Mouse (Mus musculus): ENCODE data around the gene Batf. TPM values are rescaled to one million over a fixed set of nuclear protein-coding genes. Genes with fewer than 3 reads are reported as not detected.
A peak's percentile ranks its signal among the peaks of the same experiment; 100 is the strongest.

Batf gene
- polyA plus RNA-seq, 1 experiment from 2014 or later = 1.5 TPM

DNA sequence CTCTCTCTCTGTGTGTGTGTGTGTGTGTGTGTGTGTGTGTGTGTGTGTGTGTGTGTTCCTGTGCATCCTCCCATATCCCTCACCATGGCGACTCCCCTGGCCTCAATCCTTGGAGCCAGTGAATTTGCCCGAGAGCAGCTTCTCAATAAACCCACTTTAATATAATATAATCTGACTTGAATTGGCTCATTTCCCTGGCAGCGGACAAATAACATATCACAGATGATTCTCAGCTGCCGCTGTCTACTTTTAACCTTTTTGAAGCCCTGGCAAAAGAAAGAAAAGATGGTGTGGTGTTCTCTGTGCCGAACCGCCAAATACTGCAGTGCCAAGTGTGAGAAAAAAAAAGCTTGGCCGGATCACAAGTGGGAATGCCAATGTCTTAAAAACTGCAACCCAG, 41.7 kb downstream of the Batf start:
- Histone ChIP-seq H3K9me3 (ENCODE audit: control insufficient read depth, low read length) (no peaks in the 10 kb centered on the region), H3K36me3 (ENCODE audit: control insufficient read depth, insufficient read depth, low read length) (no peaks in the 10 kb centered on the region), H3K9ac (ENCODE audit: low read length) (no peak overlapping the region), H3K27ac (ENCODE audit: low read depth, low read length) (no peak overlapping the region), H3K4me1 (ENCODE audit: control insufficient read depth, insufficient read depth, low read length) (no peaks in the 10 kb centered on the region), H3K27me3 (ENCODE audit: control insufficient read depth, insufficient read depth, low read length) (no peaks in the 10 kb centered on the region), H3K4me3 (ENCODE audit: low read depth, low read length) (no peak overlapping the region), H3K4me2 (ENCODE audit: low read depth) (no peak overlapping the region)
- WGBS = 87% methylated on average over 7 of the region's 7 CpGs
- DNase-seq (ENCODE audit: low spot score) (no peak), ATAC-seq (ENCODE audit: insufficient read depth, low FRiP score, low TSS enrichment) (no peak)

DNA sequence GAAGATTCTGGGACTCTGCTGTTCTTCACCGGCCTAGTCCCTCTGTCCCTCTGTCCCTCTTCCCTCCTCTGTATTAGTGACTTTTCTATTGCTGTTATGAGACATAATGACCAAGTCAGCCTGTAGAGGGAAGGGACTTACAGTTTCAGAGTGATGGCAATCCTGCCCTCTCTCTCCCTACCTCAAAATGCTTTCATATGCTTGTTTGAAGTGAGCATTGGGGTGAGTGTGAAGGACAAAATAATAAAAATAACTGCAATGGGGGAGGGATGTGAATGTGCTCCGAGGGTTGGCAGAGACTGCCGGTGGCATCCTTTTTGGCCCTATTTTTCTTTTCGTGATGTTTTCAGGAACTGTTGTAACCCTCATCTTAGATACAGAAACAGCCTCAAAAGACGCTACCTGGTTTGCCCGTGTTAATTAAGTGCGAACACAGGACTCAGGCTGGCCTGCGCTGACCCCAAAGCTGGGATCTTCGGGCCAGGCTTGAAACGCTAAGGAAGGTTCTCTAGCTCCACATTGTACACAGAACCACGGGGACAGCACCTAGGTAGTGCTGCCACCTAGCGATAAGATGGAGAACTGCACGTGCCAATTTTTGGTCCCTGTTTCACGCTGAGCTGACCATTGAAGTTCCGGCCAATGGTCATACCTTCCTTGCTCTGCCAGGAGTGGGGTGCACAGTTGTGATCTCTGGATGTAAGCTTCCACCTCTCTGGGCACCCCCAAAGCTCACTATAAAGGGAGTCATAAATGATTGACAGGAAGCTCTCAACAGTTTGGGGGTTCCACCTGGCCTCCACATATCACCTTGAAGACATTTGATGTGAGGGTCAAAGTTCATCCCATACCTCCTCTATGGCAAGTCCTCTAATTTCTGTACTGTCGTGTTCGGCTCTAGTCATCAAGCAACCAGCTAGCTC, 42.8 kb downstream of the Batf start:
- Histone ChIP-seq H3K4me3 (ENCODE audit: low read depth, low read length) (no peak overlapping the region), H3K27ac (ENCODE audit: low read depth, low read length) (no peak overlapping the region), H3K9ac (ENCODE audit: low read length) (no peak overlapping the region), H3K9me3 (ENCODE audit: control insufficient read depth, low read length) (no peaks in the 10 kb centered on the region), H3K36me3 (ENCODE audit: control insufficient read depth, insufficient read depth, low read length) (no peaks in the 10 kb centered on the region), H3K27me3 (ENCODE audit: control insufficient read depth, insufficient read depth, low read length) (no peaks in the 10 kb centered on the region), H3K4me1 (ENCODE audit: control insufficient read depth, insufficient read depth, low read length) (no peaks in the 10 kb centered on the region), H3K4me2 (ENCODE audit: low read depth) (no peak overlapping the region)
- DNase-seq (ENCODE audit: low spot score) = peak; percentile 63
- no peak for ATAC-seq (ENCODE audit: insufficient read depth, low FRiP score, low TSS enrichment)
- WGBS = 34% methylated on average over 17 of the region's 17 CpGs

DNA sequence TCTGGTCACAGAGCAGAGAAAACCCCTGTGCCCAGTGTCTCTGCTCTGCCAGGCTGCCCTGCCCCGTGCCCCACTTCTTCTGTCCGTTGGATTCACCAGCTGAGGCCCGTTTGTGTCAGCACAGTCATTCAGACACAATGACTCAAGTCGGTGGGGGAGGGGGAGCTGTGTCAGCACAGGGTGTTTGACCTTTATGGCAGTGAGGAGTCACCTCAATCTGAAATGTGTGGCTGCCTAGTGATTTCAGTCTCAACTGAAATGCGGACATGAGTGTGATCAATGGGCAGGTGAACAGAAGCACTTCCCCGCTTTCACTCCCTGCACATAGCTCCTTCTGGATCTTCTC, 43.4 kb downstream of the Batf start:
- ATAC-seq (ENCODE audit: insufficient read depth, low FRiP score, low TSS enrichment) = no peak

GRCm38 (mm10) chr12:85736203-85736602, 49.7 kb downstream of the Batf start:
- H3K27me3 ChIP-seq (ENCODE audit: control insufficient read depth, insufficient read depth, low read length) = no peaks in the 10 kb centered on the region
- DNase-seq (ENCODE audit: low spot score) (no peak), ATAC-seq (ENCODE audit: insufficient read depth, low FRiP score, low TSS enrichment) (no peak)
- H3K4me3 ChIP-seq (ENCODE audit: low read depth, low read length) = no peak overlapping the region
- no peak overlapping the region for H3K4me2 ChIP-seq (ENCODE audit: low read depth)
- H3K9me3 ChIP-seq (ENCODE audit: control insufficient read depth, low read length) = no peaks in the 10 kb centered on the region
- H3K36me3 ChIP-seq (ENCODE audit: control insufficient read depth, insufficient read depth, low read length) = no peaks in the 10 kb centered on the region
- H3K9ac ChIP-seq (ENCODE audit: low read length) = no peak overlapping the region
- WGBS = 74% methylated on average over 2 of the region's 2 CpGs
- no peak overlapping the region for H3K27ac ChIP-seq (ENCODE audit: low read depth, low read length)
- no peaks in the 10 kb centered on the region for H3K4me1 ChIP-seq (ENCODE audit: control insufficient read depth, insufficient read depth, low read length)

More for the DNA sequence above, 43.4 kb downstream of the Batf start:
- no peak for DNase-seq (ENCODE audit: low spot score)
- no peaks in the 10 kb centered on the region for H3K9me3 ChIP-seq (ENCODE audit: control insufficient read depth, low read length)
- no peak overlapping the region for H3K4me3 ChIP-seq (ENCODE audit: low read depth, low read length)
- H3K4me1 ChIP-seq (ENCODE audit: control insufficient read depth, insufficient read depth, low read length) = no peaks in the 10 kb centered on the region
- H3K27me3 ChIP-seq (ENCODE audit: control insufficient read depth, insufficient read depth, low read length) = no peaks in the 10 kb centered on the region
- H3K4me2 ChIP-seq (ENCODE audit: low read depth) = no peak overlapping the region
- no peak overlapping the region for H3K9ac ChIP-seq (ENCODE audit: low read length)
- WGBS = 68% methylated on average over 6 of the region's 6 CpGs
- H3K27ac ChIP-seq (ENCODE audit: low read depth, low read length) = no peak overlapping the region
- no peaks in the 10 kb centered on the region for H3K36me3 ChIP-seq (ENCODE audit: control insufficient read depth, insufficient read depth, low read length)

- no peak for ATAC-seq (ENCODE audit: insufficient read depth, low FRiP score, low TSS enrichment)
- H3K27me3 ChIP-seq (ENCODE audit: control insufficient read depth, insufficient read depth, low read length) = no peaks in the 10 kb centered on the region
- H3K9ac ChIP-seq (ENCODE audit: low read length) = no peak overlapping the region
- no peak overlapping the region for H3K4me2 ChIP-seq (ENCODE audit: low read depth)
- no peak overlapping the region for H3K4me3 ChIP-seq (ENCODE audit: low read depth, low read length)
- DNase-seq (ENCODE audit: low spot score) = no peak
- no peaks in the 10 kb centered on the region for H3K4me1 ChIP-seq (ENCODE audit: control insufficient read depth, insufficient read depth, low read length)
- H3K27ac ChIP-seq (ENCODE audit: low read depth, low read length) = no peak overlapping the region
- no peaks in the 10 kb centered on the region for H3K9me3 ChIP-seq (ENCODE audit: control insufficient read depth, low read length)
- no peaks in the 10 kb centered on the region for H3K36me3 ChIP-seq (ENCODE audit: control insufficient read depth, insufficient read depth, low read length)
- 84% methylated on average over 3 of the region's 3 CpGs for WGBS
Measured at GRCm38 (mm10) chr12:85736960-85737359, 50.5 kb downstream of the Batf start.

DNA sequence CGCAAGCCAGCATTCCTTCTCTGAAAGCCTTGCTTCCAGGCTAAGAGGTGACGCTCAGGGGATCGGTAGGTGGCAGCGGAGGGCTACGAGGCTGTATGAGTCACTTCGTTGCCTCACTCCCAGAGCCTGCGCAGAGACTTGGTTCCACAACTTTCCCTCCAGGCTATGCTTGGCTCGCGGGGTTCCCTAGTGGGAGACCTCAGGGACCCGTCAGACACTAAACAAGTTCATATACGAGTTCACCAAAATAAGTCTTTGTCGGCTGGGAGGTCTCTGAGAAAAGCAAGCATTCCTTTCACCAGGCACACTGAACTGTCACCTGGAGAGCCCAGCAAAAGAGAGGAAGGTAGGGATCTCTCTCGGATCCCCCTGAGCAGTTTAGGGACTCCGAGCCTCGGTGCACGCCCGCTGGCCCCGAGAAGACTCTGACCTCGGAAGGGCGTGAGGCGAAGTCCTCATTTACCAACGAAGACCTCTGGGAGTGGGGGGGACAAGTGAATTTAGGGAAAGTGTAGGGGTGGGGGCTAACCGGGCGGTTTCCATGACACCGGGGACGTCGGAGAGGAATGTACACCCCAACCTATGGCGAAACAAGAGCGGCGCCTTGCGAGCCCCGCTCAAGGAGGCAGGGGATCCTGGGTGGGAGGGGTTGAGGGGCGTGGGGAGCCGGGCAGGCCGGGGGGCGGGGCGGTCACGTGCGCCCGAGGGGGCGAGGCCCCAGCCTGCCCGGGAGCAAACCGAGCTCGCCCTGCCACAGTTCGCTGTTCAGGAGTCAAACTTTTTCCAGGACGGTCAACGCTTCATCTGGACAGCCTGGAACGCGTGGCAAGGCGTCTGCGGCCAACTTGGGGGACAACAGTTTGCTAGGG, 59.6 kb downstream of the Batf start, which contains the start of gene Flvcr2:
TSS of gene Flvcr2 (plus strand) at position 713 of the 869 bp plus-strand sequence.
- peak within 1 kb of the TSS; percentile 46 for H3K9ac ChIP-seq (ENCODE audit: low read length)
- under 1% methylated on average over 51 of the region's 51 CpGs for WGBS
- H3K4me1 ChIP-seq (ENCODE audit: control insufficient read depth, insufficient read depth, low read length) = no peaks in the 10 kb centered on the region
- ATAC-seq (ENCODE audit: insufficient read depth, low FRiP score, low TSS enrichment) (peak; percentile 74), DNase-seq (ENCODE audit: low spot score) (peak; percentile 78)
- H3K36me3 ChIP-seq (ENCODE audit: control insufficient read depth, insufficient read depth, low read length) = no peaks in the 10 kb centered on the region
- H3K27me3 ChIP-seq (ENCODE audit: control insufficient read depth, insufficient read depth, low read length) = 0 out of 2 replicates have a peak, but pooled peaks cover 2% of the 10 kb centered on the region
- H3K27ac ChIP-seq (ENCODE audit: low read depth, low read length) = no peak within 1 kb of the TSS
- H3K4me2 ChIP-seq (ENCODE audit: low read depth) = peak within 1 kb of the TSS; percentile 59
- H3K4me3 ChIP-seq (ENCODE audit: low read depth, low read length) = peak within 1 kb of the TSS; percentile 31
- H3K9me3 ChIP-seq (ENCODE audit: control insufficient read depth, low read length) = no peaks in the 10 kb centered on the region

GRCm38 (mm10) chr12:85746696-85747219, 60.3 kb downstream of the Batf start:
- Histone ChIP-seq H3K4me3 (ENCODE audit: low read depth, low read length) (peak overlapping the region; percentile 31), H3K9me3 (ENCODE audit: control insufficient read depth, low read length) (no peaks in the 10 kb centered on the region), H3K4me1 (ENCODE audit: control insufficient read depth, insufficient read depth, low read length) (no peaks in the 10 kb centered on the region), H3K27me3 (ENCODE audit: control insufficient read depth, insufficient read depth, low read length) (0 out of 2 replicates have a peak, but pooled peaks cover 2% of the 10 kb centered on the region), H3K27ac (ENCODE audit: low read depth, low read length) (no peak overlapping the region), H3K4me2 (ENCODE audit: low read depth) (peak overlapping the region; percentile 59), H3K9ac (ENCODE audit: low read length) (peak overlapping the region; percentile 46), H3K36me3 (ENCODE audit: control insufficient read depth, insufficient read depth, low read length) (no peaks in the 10 kb centered on the region)
- DNase-seq (ENCODE audit: low spot score) (no peak), ATAC-seq (ENCODE audit: insufficient read depth, low FRiP score, low TSS enrichment) (no peak; the same call in 1 of the 2 replicates)
- 19% methylated on average over 21 of the region's 21 CpGs for WGBS

- Histone ChIP-seq H3K4me2 (ENCODE audit: low read depth) (peak overlapping the region; percentile 59), H3K9me3 (ENCODE audit: control insufficient read depth, low read length) (no peaks in the 10 kb centered on the region), H3K27ac (ENCODE audit: low read depth, low read length) (no peak overlapping the region), H3K27me3 (ENCODE audit: control insufficient read depth, insufficient read depth, low read length) (0 out of 2 replicates have a peak, but pooled peaks cover 2% of the 10 kb centered on the region), H3K4me1 (ENCODE audit: control insufficient read depth, insufficient read depth, low read length) (no peaks in the 10 kb centered on the region), H3K4me3 (ENCODE audit: low read depth, low read length) (no peak overlapping the region), H3K9ac (ENCODE audit: low read length) (no peak overlapping the region), H3K36me3 (ENCODE audit: control insufficient read depth, insufficient read depth, low read length) (no peaks in the 10 kb centered on the region)
- ATAC-seq (ENCODE audit: insufficient read depth, low FRiP score, low TSS enrichment) (no peak), DNase-seq (ENCODE audit: low spot score) (no peak)
- WGBS = 89% methylated on average over 10 of the region's 10 CpGs
Measured at GRCm38 (mm10) chr12:85747343-85747742, 60.9 kb downstream of the Batf start.

Data from neural tube, embryonic 11.5 days (tissue).